Mouse (Mus musculus): ENCODE data around the gene Gclm. TPM values are rescaled to one million over a fixed set of nuclear protein-coding genes. Genes with fewer than 3 reads are reported as not detected.
"Not testable (repeated sequence)": the region's sequence is repeated elsewhere in the genome, so short reads cannot be mapped to it uniquely, and the experiment has no call there.

Gclm gene
- polyA plus RNA-seq, 1 experiment from 2014 or later = 41.4 TPM

DNA sequence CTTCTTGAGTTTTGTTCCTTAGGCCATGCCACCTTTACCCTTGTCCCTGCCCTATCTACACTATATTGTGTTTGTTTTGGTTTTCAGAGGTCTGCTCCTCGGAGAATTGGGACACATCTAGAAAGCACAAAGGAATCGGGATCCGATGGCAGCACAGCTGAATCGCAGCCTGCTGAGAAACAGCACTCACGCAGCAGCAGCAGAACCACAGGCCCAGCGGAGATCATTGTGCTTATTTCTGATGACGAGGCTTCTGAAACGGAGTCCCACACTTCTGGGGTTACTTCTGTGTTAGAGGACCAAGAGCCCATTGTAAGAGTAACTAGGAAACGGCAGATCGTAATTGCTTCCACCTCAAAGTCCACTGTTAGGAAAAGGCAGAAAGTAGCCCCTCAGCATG lies 29.8 kb downstream of the Gclm start:
- peaks cover 35% of the 10 kb centered on the region for H3K4me1 ChIP-seq (ENCODE audit: control insufficient read depth, insufficient read depth, low read length)
- H3K27me3 ChIP-seq (ENCODE audit: control insufficient read depth, insufficient read depth, low read depth, low read length) = no peaks in the 10 kb centered on the region
- H3K4me3 ChIP-seq (ENCODE audit: low read depth, low read length) = peak overlapping the region; percentile 62
- H3K9me3 ChIP-seq (replicated peaks; ENCODE audit: control insufficient read depth, low read length, poor library complexity, severe bottlenecking) = no peaks in the 10 kb centered on the region
- H3K27ac ChIP-seq (ENCODE audit: low read length) = no peak overlapping the region
- peaks cover 12% of the 10 kb centered on the region for H3K36me3 ChIP-seq (ENCODE audit: control insufficient read depth, insufficient read depth, low read length)
- H3K9ac ChIP-seq (ENCODE audit: low read depth, low read length) = no peak overlapping the region
- 69% methylated on average over 10 of the region's 10 CpGs for WGBS
- H3K4me2 ChIP-seq (ENCODE audit: low read length) = peak overlapping the region; percentile 85
- no peak for ATAC-seq

DNA sequence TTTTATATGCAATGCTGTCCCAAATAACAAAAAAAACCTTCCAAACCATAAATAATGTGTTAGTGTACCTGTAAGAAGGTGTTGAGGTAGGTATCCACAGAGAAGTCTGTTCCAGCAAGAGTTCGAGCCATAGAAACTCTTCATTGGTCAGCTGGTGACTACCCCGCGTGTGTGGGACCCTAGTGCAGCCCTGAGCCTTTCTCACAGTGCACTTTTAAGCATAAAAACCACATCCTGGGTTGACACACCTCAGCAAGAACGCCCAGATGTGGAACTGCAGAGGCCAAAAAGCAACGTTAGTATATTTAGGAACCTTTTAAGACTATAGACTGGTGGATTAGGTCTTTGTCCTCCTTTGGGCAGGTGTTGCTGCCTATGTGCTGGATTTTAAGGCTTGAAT lies 41.8 kb downstream of the Gclm start:
- peaks cover 20% of the 10 kb centered on the region for H3K4me1 ChIP-seq (ENCODE audit: control insufficient read depth, insufficient read depth, low read length)
- no peaks in the 10 kb centered on the region for H3K9me3 ChIP-seq (replicated peaks; ENCODE audit: control insufficient read depth, low read length, poor library complexity, severe bottlenecking)
- H3K36me3 ChIP-seq (ENCODE audit: control insufficient read depth, insufficient read depth, low read length) = peaks cover 9% of the 10 kb centered on the region
- H3K9ac ChIP-seq (ENCODE audit: low read depth, low read length) = no peak overlapping the region
- no peak overlapping the region for H3K4me3 ChIP-seq (ENCODE audit: low read depth, low read length)
- H3K27ac ChIP-seq (ENCODE audit: low read length) = no peak overlapping the region
- 79% methylated on average over 5 of the region's 5 CpGs for WGBS
- H3K27me3 ChIP-seq (ENCODE audit: control insufficient read depth, insufficient read depth, low read depth, low read length) = no peaks in the 10 kb centered on the region
- H3K4me2 ChIP-seq (ENCODE audit: low read length) = no peak overlapping the region
- no peak for ATAC-seq

DNA sequence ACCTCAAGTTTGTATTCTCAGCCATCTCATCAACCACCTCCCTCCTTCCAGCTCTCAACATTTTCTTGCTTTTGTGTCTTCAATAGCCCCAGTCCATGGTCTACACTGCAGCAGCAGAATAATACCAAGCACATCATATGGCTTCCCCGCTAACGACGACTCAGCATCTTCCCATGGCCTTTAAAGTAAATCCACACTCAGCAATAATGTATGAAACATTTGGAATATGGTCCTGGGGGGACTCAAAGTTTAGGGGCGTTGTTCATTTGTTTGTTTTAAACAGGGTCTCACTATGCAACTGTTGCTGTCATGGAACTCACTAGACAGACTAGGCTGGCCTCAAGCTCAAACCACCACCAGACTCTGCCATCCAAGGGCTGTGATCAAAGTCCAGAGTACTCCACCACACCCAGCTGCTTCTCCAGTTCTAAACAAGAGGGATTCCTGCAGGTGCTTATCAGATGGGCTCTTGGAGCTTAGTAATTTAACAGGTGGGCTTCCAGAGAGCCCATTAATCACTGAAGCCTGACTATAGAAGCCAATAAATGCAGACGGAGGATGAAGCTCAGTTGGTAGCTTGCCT lies 43.3 kb downstream of the Gclm start:
- no peak overlapping the region for H3K9ac ChIP-seq (ENCODE audit: low read depth, low read length)
- H3K4me3 ChIP-seq (ENCODE audit: low read depth, low read length) = no peak overlapping the region
- no peak overlapping the region for H3K4me2 ChIP-seq (ENCODE audit: low read length)
- peaks cover 23% of the 10 kb centered on the region for H3K4me1 ChIP-seq (ENCODE audit: control insufficient read depth, insufficient read depth, low read length)
- H3K27me3 ChIP-seq (ENCODE audit: control insufficient read depth, insufficient read depth, low read depth, low read length) = no peaks in the 10 kb centered on the region
- no peak for ATAC-seq
- 88% methylated on average over 5 of the region's 5 CpGs for WGBS
- H3K36me3 ChIP-seq (ENCODE audit: control insufficient read depth, insufficient read depth, low read length) = peaks cover 3% of the 10 kb centered on the region
- no peaks in the 10 kb centered on the region for H3K9me3 ChIP-seq (replicated peaks; ENCODE audit: control insufficient read depth, low read length, poor library complexity, severe bottlenecking)
- H3K27ac ChIP-seq (ENCODE audit: low read length) = no peak overlapping the region

- not testable (repeated sequence) for ATAC-seq; H3K27ac ChIP-seq (ENCODE audit: low read length); H3K9me3 ChIP-seq (replicated peaks; ENCODE audit: control insufficient read depth, low read length, poor library complexity, severe bottlenecking); H3K4me2 ChIP-seq (ENCODE audit: low read length); H3K4me3 ChIP-seq (ENCODE audit: low read depth, low read length); H3K9ac ChIP-seq (ENCODE audit: low read depth, low read length); H3K27me3 ChIP-seq (ENCODE audit: control insufficient read depth, insufficient read depth, low read depth, low read length); H3K36me3 ChIP-seq (ENCODE audit: control insufficient read depth, insufficient read depth, low read length)
- 65% methylated on average over 3 of the region's 4 CpGs for WGBS
- H3K4me1 ChIP-seq (ENCODE audit: control insufficient read depth, insufficient read depth, low read length) = peaks cover 25% of the 10 kb centered on the region
Measured at GRCm38 (mm10) chr3:122289344-122289743, 44.0 kb downstream of the Gclm start.

- Histone ChIP-seq H3K36me3 (ENCODE audit: control insufficient read depth, insufficient read depth, low read length) (no peaks in the 10 kb centered on the region), H3K9ac (ENCODE audit: low read depth, low read length) (no peak overlapping the region), H3K9me3 (replicated peaks; ENCODE audit: control insufficient read depth, low read length, poor library complexity, severe bottlenecking) (no peaks in the 10 kb centered on the region), H3K27me3 (ENCODE audit: control insufficient read depth, insufficient read depth, low read depth, low read length) (no peaks in the 10 kb centered on the region), H3K4me2 (ENCODE audit: low read length) (no peak overlapping the region), H3K27ac (ENCODE audit: low read length) (no peak overlapping the region), H3K4me1 (ENCODE audit: control insufficient read depth, insufficient read depth, low read length) (peaks cover 33% of the 10 kb centered on the region), H3K4me3 (ENCODE audit: low read depth, low read length) (no peak overlapping the region)
- ATAC-seq = no peak
- 79% methylated on average over 7 of the region's 7 CpGs for WGBS
Measured at GRCm38 (mm10) chr3:122290696-122291095, 45.3 kb downstream of the Gclm start.

DNA sequence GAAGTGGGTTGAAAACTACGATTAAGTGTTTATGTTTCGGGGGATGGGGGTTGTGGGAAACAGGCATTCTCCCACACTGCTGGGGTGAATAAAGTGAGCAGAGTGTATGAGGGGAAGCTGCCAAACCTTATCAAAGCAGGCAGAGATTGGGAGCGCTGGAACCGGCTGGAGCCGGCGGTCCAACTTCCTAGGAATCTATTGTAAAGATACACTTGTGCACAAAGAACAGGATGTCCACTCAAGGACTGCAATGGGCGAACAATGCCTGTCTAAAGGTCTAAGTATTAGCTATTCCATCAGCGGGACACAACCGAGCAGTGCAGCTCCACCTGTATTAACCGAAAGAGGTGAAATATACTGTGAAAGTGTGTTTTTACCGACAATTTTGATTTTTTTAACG lies 46.5 kb downstream of the Gclm start:
- H3K4me2 ChIP-seq (ENCODE audit: low read length) = peak overlapping the region; percentile 85
- no peaks in the 10 kb centered on the region for H3K27me3 ChIP-seq (ENCODE audit: control insufficient read depth, insufficient read depth, low read depth, low read length)
- peak overlapping the region; percentile 98 for H3K9ac ChIP-seq (ENCODE audit: low read depth, low read length)
- ATAC-seq = no peak
- no peaks in the 10 kb centered on the region for H3K9me3 ChIP-seq (replicated peaks; ENCODE audit: control insufficient read depth, low read length, poor library complexity, severe bottlenecking)
- no peaks in the 10 kb centered on the region for H3K36me3 ChIP-seq (ENCODE audit: control insufficient read depth, insufficient read depth, low read length)
- peak overlapping the region; percentile 98; the same call in 1 of the 2 replicates for H3K27ac ChIP-seq (ENCODE audit: low read length)
- peak overlapping the region; percentile 80 for H3K4me3 ChIP-seq (ENCODE audit: low read depth, low read length)
- 39% methylated on average over 12 of the region's 12 CpGs for WGBS
- H3K4me1 ChIP-seq (ENCODE audit: control insufficient read depth, insufficient read depth, low read length) = peaks cover 33% of the 10 kb centered on the region

DNA sequence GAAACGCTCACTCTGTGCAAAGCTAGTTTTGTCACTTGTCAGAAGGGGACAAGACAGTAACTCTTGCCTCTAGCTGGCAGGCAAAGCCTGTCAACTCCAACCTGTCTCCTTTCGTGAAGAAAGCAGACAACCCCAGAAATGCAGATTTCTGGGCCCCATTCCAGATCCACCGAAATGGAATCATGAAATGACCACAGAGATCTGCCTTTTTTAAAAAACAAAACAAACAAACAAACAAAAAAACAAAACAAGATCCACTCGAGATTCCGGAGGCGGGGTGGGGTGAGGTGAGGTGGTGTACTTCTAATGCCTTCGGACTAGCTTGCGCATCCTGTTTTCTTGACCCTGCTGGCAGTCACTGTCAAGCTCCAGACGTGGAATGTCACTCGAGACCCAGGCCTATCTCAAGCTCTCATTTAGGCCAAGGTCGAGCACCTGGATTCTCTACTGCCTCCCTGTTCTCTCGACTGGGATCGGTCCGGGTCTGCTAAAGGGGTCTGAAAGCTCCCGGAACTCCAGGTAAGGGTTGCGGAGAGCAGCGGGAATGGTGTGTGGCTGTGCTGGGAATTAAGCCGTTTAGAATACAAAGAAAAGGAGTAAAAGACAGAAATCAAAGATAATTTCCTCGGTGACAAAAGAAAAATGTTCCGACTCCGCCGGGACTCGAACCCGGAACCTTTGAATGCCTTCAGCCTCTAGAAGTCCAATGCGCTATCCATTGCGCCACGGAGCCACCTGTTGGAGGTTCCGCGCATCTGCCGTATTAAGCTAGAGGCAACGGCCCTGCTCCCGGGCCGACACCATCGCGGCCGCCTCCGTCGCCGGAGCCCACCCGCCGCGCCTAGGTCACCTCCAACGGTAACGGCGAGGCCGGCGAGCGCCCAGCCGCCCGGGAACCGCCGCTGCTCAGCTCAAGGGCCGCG lies 47.2 kb downstream of the Gclm start:
- WGBS = 5% methylated on average over 53 of the region's 54 CpGs
- Histone ChIP-seq H3K9me3 (replicated peaks; ENCODE audit: control insufficient read depth, low read length, poor library complexity, severe bottlenecking) (no peaks in the 10 kb centered on the region), H3K4me2 (ENCODE audit: low read length) (peak overlapping the region; percentile 85), H3K9ac (ENCODE audit: low read depth, low read length) (peak overlapping the region; percentile 98), H3K27me3 (ENCODE audit: control insufficient read depth, insufficient read depth, low read depth, low read length) (no peaks in the 10 kb centered on the region), H3K27ac (ENCODE audit: low read length) (peak overlapping the region; percentile 98), H3K4me3 (ENCODE audit: low read depth, low read length) (peak overlapping the region; percentile 80), H3K4me1 (ENCODE audit: control insufficient read depth, insufficient read depth, low read length) (peaks cover 33% of the 10 kb centered on the region), H3K36me3 (ENCODE audit: control insufficient read depth, insufficient read depth, low read length) (no peaks in the 10 kb centered on the region)
- peak; percentile 55 for ATAC-seq

DNA sequence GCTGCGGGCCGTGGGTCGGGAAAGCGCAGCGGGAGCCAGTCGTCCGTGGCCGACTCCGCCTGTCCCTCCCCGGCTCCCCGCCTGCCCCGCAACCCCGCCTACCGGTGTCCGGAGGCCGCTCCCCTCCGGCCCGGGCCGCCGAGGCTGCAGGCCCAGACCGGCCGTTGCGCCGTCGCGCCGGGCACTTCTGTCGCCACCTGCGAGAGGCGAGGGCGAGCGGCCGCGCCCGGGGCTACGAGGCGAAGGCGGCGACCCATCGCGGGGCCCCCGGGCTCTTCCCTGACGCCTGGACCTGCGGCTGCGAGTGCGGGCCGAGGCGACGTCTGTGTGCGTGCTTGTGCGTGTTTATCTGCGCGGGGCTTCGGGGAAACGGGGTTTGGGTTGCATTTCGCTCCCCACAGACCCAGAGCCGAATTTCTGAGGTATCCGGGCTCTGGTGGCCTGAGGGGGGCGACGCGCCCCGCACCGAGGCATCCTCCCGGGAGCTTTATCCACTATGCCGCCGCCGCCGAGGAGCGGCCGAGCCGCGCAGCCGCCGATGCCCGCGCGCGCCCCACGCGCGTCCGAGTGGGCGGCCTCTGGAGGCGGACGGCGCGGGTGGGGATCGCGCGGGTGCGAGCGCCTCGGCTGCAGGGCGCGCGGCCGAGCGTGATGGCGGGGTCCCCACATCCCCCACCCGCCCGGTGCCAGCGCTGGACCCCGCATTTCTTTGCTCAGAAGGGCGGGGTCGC lies 48.0 kb downstream of the Gclm start:
- H3K9ac ChIP-seq (ENCODE audit: low read depth, low read length) = peak overlapping the region; percentile 98
- H3K27me3 ChIP-seq (ENCODE audit: control insufficient read depth, insufficient read depth, low read depth, low read length) = no peaks in the 10 kb centered on the region
- H3K9me3 ChIP-seq (replicated peaks; ENCODE audit: control insufficient read depth, low read length, poor library complexity, severe bottlenecking) = no peaks in the 10 kb centered on the region
- peak overlapping the region; percentile 85 for H3K4me2 ChIP-seq (ENCODE audit: low read length)
- H3K27ac ChIP-seq (ENCODE audit: low read length) = peak overlapping the region; percentile 98
- H3K36me3 ChIP-seq (ENCODE audit: control insufficient read depth, insufficient read depth, low read length) = no peaks in the 10 kb centered on the region
- peak; percentile 63 for ATAC-seq
- H3K4me1 ChIP-seq (ENCODE audit: control insufficient read depth, insufficient read depth, low read length) = peaks cover 33% of the 10 kb centered on the region
- H3K4me3 ChIP-seq (ENCODE audit: low read depth, low read length) = peak overlapping the region; percentile 80
- WGBS = under 1% methylated on average over 79 of the region's 105 CpGs
